Mouse (Mus musculus): ENCODE data around the gene Sept3. TPM values are rescaled to one million over a fixed set of nuclear protein-coding genes. Genes with fewer than 3 reads are reported as not detected.

Sept3 gene
- total and polyA plus RNA-seq, 2 experiments from 2014 or later, result 449 to 602 TPM

DNA sequence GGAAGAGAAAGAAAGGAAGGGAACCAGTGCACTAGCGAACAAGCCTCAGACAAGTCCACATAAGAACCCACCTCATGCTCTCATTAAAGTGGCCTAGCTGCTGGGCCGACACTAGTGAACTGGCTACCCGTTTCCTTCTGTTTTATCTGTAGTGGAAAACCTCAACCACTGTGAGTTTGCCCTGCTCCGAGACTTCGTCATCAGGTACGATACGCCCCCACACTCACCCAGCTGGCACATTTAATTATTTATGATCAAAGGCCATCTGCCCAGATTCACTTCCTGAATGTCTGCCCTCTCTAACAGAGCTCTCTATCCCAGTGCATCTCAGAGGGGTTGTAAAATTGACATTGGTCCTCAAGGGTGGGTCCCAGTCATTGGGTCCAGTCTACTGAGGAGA, 15.6 kb downstream of the Sept3 start:
- Histone ChIP-seq H3K36me3 (ENCODE audit: insufficient read depth) (peaks cover 70% of the 10 kb centered on the region), H3K4me2 (ENCODE audit: low read depth) (no peak overlapping the region), H3K9ac (no peak overlapping the region), H3K4me1 (ENCODE audit: insufficient read depth) (no peaks in the 10 kb centered on the region), H3K27ac (ENCODE audit: low read depth, low read length) (no peak overlapping the region), H3K4me3 (ENCODE audit: low read depth, low read length) (no peak overlapping the region), H3K27me3 (ENCODE audit: insufficient read depth, low read length) (no peaks in the 10 kb centered on the region), H3K9me3 (ENCODE audit: low read length) (no peaks in the 10 kb centered on the region)
- DNase-seq (no peak), ATAC-seq (no peak)
- 93% methylated on average over 7 of the region's 7 CpGs for WGBS
- TF ChIP-seq CTCF (IDR thresholded peaks at IDR 0.05; ENCODE audit: low read depth), result no peak

DNA sequence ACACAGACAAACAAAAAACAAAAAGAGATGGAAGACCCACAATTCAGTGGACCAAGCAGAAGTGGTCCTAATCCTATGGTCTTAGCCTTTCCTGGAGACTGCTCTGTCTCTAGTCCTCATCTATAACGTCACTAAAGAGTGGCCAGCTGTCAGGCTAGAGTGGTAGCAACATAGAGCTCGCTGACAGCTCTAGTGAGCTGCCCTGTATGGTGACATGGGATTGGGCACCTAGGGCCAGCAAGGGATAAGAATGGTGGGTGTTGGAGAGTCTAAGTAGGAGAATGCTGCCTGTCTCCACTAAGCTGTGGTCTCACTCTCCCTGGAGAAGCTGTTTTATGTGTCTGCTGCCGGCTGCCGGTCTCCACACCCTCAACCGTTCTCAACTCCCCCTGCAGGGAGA, 18.2 kb downstream of the Sept3 start:
- 0 out of 2 replicates have a peak overlapping the region, but pooled peaks have one; percentile 6 for H3K9ac ChIP-seq
- no peaks in the 10 kb centered on the region for H3K9me3 ChIP-seq (ENCODE audit: low read length)
- H3K27ac ChIP-seq (ENCODE audit: low read depth, low read length), result peak overlapping the region; percentile 36
- WGBS, result 28% methylated on average over 5 of the region's 5 CpGs
- H3K4me1 ChIP-seq (ENCODE audit: insufficient read depth), result no peaks in the 10 kb centered on the region
- no peak overlapping the region for H3K4me3 ChIP-seq (ENCODE audit: low read depth, low read length)
- H3K36me3 ChIP-seq (ENCODE audit: insufficient read depth), result peaks cover 44% of the 10 kb centered on the region
- ATAC-seq (peak; percentile 6), DNase-seq (no peak)
- peak overlapping the region; percentile 17; the same call in 1 of the 2 replicates for H3K4me2 ChIP-seq (ENCODE audit: low read depth)
- H3K27me3 ChIP-seq (ENCODE audit: insufficient read depth, low read length), result no peaks in the 10 kb centered on the region
- TF ChIP-seq CTCF (IDR thresholded peaks at IDR 0.05; ENCODE audit: low read depth), result no peak

DNA sequence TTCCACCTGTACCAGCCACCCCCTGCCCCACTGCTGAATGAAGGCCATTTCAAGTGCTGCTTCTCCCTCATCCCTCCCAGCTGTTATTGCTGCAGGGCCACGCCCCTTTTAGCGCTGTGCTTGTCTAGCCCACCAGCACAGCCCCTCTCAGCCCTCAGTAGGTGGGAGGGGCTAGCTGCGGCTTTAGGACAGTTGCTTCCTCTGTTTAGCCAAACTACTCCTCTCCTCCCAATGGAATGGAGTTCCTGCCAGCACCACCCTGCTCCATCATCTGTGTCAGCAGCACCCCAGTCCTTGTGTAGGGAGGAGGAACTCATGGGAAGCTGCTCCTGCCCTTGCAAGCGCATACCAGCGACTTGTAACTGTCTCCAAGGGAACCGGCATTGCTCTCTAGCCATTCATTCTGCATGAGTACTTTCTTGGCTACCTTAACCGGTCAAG, 18.6 kb downstream of the Sept3 start:
- Histone ChIP-seq H3K9ac (0 out of 2 replicates have a peak overlapping the region, but pooled peaks have one; percentile 6), H3K36me3 (ENCODE audit: insufficient read depth) (peaks cover 40% of the 10 kb centered on the region), H3K27ac (ENCODE audit: low read depth, low read length) (peak overlapping the region; percentile 36), H3K4me3 (ENCODE audit: low read depth, low read length) (no peak overlapping the region), H3K4me1 (ENCODE audit: insufficient read depth) (no peaks in the 10 kb centered on the region), H3K4me2 (ENCODE audit: low read depth) (peak overlapping the region; percentile 17; the same call in 1 of the 2 replicates), H3K9me3 (ENCODE audit: low read length) (no peaks in the 10 kb centered on the region), H3K27me3 (ENCODE audit: insufficient read depth, low read length) (no peaks in the 10 kb centered on the region)
- WGBS, result 5% methylated on average over 7 of the region's 7 CpGs
- peak; percentile 29; the same call in 1 of the 2 replicates for TF ChIP-seq CTCF (IDR thresholded peaks at IDR 0.05; ENCODE audit: low read depth)
- peak; percentile 77 for ATAC-seq
- peak; percentile 54 for DNase-seq

DNA sequence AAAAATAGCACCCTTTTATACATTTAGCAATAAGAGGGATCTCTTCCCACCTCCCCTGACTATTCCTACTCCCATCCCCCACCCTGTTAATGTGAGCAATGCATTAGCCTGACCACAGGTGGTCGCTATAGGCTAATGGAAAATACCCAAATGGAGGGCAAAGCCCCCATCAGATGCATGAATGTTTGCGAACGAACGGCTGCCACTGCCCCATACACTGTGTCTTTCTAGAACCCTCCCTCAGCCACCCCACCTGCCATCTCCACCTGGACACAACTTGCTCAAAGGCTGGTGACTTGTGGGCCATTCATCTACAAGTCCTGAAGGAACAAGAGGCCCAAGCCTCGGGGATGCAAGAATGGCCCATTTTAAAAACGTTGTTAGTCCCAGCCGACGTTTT, 19.4 kb downstream of the Sept3 start:
- peak; percentile 42 for ATAC-seq
- Histone ChIP-seq H3K4me1 (ENCODE audit: insufficient read depth) (no peaks in the 10 kb centered on the region), H3K4me2 (ENCODE audit: low read depth) (no peak overlapping the region), H3K36me3 (ENCODE audit: insufficient read depth) (peaks cover 32% of the 10 kb centered on the region), H3K4me3 (ENCODE audit: low read depth, low read length) (no peak overlapping the region), H3K9ac (no peak overlapping the region), H3K9me3 (ENCODE audit: low read length) (no peaks in the 10 kb centered on the region), H3K27ac (ENCODE audit: low read depth, low read length) (peak overlapping the region; percentile 36; the same call in 1 of the 2 replicates), H3K27me3 (ENCODE audit: insufficient read depth, low read length) (no peaks in the 10 kb centered on the region)
- TF ChIP-seq CTCF (IDR thresholded peaks at IDR 0.05; ENCODE audit: low read depth), result peak; percentile 76
- peak; percentile 76 for DNase-seq
- WGBS, result 24% methylated on average over 8 of the region's 8 CpGs

DNA sequence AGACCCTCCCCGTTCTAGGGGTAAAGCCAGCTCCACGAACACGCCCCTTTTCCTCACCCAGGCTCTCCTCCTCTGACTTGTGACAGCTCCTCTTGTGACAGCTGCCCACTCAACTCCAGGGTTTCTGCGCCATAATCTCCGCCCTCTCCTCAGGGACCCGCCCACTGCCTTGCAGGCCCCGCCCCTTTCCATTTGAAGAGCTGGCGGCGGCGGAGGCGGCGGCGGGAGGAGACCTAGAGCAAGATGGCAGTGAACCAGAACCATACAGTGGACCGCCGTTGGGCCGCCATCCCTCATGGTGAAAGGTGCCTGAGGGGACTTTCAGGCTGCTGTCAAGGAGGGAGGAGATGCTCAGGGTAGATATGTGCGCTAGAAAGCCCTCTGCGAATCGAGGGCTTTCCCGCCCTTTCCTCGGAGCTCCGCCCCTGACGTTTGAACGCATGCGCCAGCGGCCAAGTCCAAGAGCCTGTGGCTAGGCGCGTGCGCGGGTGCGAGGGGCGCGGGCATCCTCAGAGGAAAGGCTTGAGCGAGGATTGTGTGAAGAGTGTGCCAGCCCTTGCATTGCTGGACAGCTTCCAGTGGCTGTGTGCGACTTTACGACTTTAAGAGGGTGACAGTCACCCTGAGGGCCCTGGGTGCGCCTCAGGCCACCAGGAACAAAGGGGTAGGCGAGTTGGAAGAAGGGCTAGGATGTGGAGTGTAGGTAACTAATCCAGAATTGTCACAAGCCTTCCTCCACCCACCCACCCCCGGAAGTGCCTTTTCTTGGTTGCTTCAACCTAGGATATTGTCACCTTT, 24.3 kb downstream of the Sept3 start, which contains the start of gene Wbp2nl:
Gene Wbp2nl (plus strand): TSS at position 191 of the 798 bp plus-strand sequence.
- Histone ChIP-seq H3K9me3 (ENCODE audit: low read length) (no peaks in the 10 kb centered on the region), H3K4me1 (ENCODE audit: insufficient read depth) (no peaks in the 10 kb centered on the region), H3K9ac (no peak within 1 kb of the TSS), H3K4me3 (ENCODE audit: low read depth, low read length) (no peak within 1 kb of the TSS), H3K27me3 (ENCODE audit: insufficient read depth, low read length) (no peaks in the 10 kb centered on the region), H3K27ac (ENCODE audit: low read depth, low read length) (no peak within 1 kb of the TSS), H3K36me3 (ENCODE audit: insufficient read depth) (no peaks in the 10 kb centered on the region), H3K4me2 (ENCODE audit: low read depth) (no peak within 1 kb of the TSS)
- peak; percentile 6; the same call in 1 of the 2 replicates for ATAC-seq
- DNase-seq, result no peak
- no peak for TF ChIP-seq CTCF (IDR thresholded peaks at IDR 0.05; ENCODE audit: low read depth)
- WGBS, result 61% methylated on average over 38 of the region's 39 CpGs

DNA sequence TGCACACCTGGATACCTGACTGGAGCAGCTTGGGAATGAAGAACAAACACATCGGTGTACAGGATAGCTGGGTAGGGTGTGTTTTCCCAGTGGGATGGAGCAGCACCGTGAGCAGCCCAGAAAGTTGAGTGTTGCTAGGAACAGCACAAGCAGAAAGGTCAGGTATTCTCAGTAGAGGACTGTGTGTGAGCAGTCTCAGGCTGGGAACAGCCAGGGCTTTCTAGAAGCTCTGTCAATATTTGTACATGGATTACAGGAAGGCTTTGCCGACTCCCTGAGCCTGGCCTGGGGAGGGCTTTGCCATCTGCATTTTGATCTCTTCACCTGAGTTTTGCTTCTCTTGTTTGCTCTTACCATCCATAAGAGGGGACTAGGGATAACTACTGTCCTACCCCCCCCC, 32.4 kb downstream of the Sept3 start:
- WGBS, result 84% methylated on average over 3 of the region's 3 CpGs
- Histone ChIP-seq H3K9me3 (ENCODE audit: low read length) (no peaks in the 10 kb centered on the region), H3K4me2 (ENCODE audit: low read depth) (no peak overlapping the region), H3K27me3 (ENCODE audit: insufficient read depth, low read length) (no peaks in the 10 kb centered on the region), H3K9ac (no peak overlapping the region), H3K4me3 (ENCODE audit: low read depth, low read length) (no peak overlapping the region), H3K27ac (ENCODE audit: low read depth, low read length) (no peak overlapping the region), H3K36me3 (ENCODE audit: insufficient read depth) (no peaks in the 10 kb centered on the region), H3K4me1 (ENCODE audit: insufficient read depth) (no peaks in the 10 kb centered on the region)
- no peak for TF ChIP-seq CTCF (IDR thresholded peaks at IDR 0.05; ENCODE audit: low read depth)
- ATAC-seq (no peak), DNase-seq (no peak)

DNA sequence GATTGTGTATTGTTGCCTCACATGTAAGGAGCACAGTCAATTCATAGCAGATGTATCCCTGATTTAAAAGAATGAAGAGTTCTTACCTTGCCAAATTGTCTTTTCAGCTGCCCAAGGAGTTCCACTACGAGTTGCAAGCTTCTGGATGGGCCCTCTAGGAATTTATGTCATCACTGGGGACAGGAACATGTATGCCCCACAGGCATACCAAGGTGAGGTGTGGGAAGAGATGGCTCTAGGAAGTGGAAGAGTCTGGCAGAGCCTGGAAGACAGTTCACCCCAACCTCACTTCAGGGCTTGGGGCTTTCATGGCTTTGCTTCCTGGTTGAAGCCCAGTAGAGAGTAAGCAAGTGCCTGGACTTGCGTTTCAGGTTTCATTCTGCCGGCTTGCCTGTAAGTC, 33.7 kb downstream of the Sept3 start:
- Histone ChIP-seq H3K27me3 (ENCODE audit: insufficient read depth, low read length) (no peaks in the 10 kb centered on the region), H3K4me3 (ENCODE audit: low read depth, low read length) (no peak overlapping the region), H3K9me3 (ENCODE audit: low read length) (no peaks in the 10 kb centered on the region), H3K36me3 (ENCODE audit: insufficient read depth) (no peaks in the 10 kb centered on the region), H3K9ac (no peak overlapping the region), H3K4me2 (ENCODE audit: low read depth) (no peak overlapping the region), H3K4me1 (ENCODE audit: insufficient read depth) (no peaks in the 10 kb centered on the region), H3K27ac (ENCODE audit: low read depth, low read length) (no peak overlapping the region)
- ATAC-seq, result no peak
- 86% methylated on average over 3 of the region's 3 CpGs for WGBS
- no peak for DNase-seq
- TF ChIP-seq CTCF (IDR thresholded peaks at IDR 0.05; ENCODE audit: low read depth), result no peak

All from forebrain, postnatal 0 days (tissue).